Mouse (Mus musculus) liver, postnatal 0 days (tissue): ENCODE results near the gene Ptprs. TPM values are rescaled to one million over a fixed set of nuclear protein-coding genes. Genes with fewer than 3 reads are reported as not detected.
A peak's percentile ranks its signal among the peaks of the same experiment; 100 is the strongest.

Experiments used
- ATAC-seq: fragments of 200-750 bp; cut with Nextera tagmentation; 2 replicates; pipeline ENCODE4 v1.8.0; 2017; ENCODE audit warnings: mild to moderate bottlenecking, moderate library complexity
- DNase-seq: peaks from one replicate; pipeline ENCODE4 v3.0.0-alpha.2; 2016
- H3K27ac ChIP-seq: fragments of 300-500 bp; sonication (generic); 2 replicates; pipeline ENCODE4 v1.5.1; 2014; ENCODE audit warnings: antibody characterized with exemption, moderate library complexity, mild to moderate bottlenecking, low read depth
- H3K27me3 ChIP-seq: fragments of 300-500 bp; sonication (generic); 2 replicates; pipeline ENCODE4 v1.6.1; 2014; ENCODE audit warnings: low read length, control low read depth, mixed read lengths; ENCODE audit not compliant: insufficient read depth
- H3K36me3 ChIP-seq: fragments of 300-500 bp; sonication (generic); replicated peaks from 2 replicates; pipeline ENCODE4 v1.6.1; 2014; ENCODE audit warnings: mild to moderate bottlenecking, control low read depth, low read length, moderate library complexity, mixed read lengths; ENCODE audit not compliant: insufficient read depth
- H3K4me1 ChIP-seq: fragments of 300-500 bp; sonication (generic); 2 replicates; pipeline ENCODE4 v1.6.1; 2014; ENCODE audit warnings: antibody characterized with exemption, mild to moderate bottlenecking, control low read depth; ENCODE audit not compliant: insufficient read depth
- H3K4me2 ChIP-seq: fragments of 300-500 bp; sonication (generic); 2 replicates; pipeline ENCODE4 v1.6.1; 2014; ENCODE audit warnings: low read depth, mild to moderate bottlenecking, low read length, moderate library complexity, mixed read lengths
- H3K4me3 ChIP-seq: fragments of 300-500 bp; sonication (generic); 2 replicates; pipeline ENCODE4 v1.5.1; 2014; ENCODE audit warnings: low read depth, low read length
- H3K9ac ChIP-seq: fragments of 300-500 bp; sonication (generic); replicated peaks from 2 replicates; pipeline ENCODE4 v1.6.1; 2014; ENCODE audit warnings: mild to moderate bottlenecking, moderate library complexity
- H3K9me3 ChIP-seq: fragments of 300-500 bp; sonication (generic); 2 replicates; pipeline ENCODE4 v1.6.1; 2016; ENCODE audit warnings: mild to moderate bottlenecking, control low read depth, low read length, mixed read lengths
- CTCF ChIP-seq: sonication (generic); IDR thresholded peaks from 2 replicates; pipeline ENCODE4 v1.5.1; 2016; ENCODE audit warnings: antibody characterized with exemption, low read depth
- EP300 ChIP-seq: IDR thresholded peaks from 2 replicates; pipeline ENCODE4 v1.6.1; 2016; ENCODE audit warnings: antibody characterized with exemption, low read depth, mild to moderate bottlenecking
- WGBS: fragments of 180-500 bp; shearing (Covaris S2); extraction: QIAGEN DNeasy Blood & Tissue Kit; methylation state at CpG from one replicate; pipeline ENCODE4 v1.1.7; 2014; ENCODE audit not compliant: insufficient replicate concordance; 5-methylcytosine and 5-hydroxymethylcytosine counted together
- polyA plus RNA-seq: library from polyadenylated mRNA; unstranded; fragments of >200 nt; fragmentation: Nextera tagmentation; extraction: Ambion mirVana; gene quantifications from 2 replicates; pipeline ENCODE4 v1.2.1, GENCODE M21; 2015

The Ptprs gene
- polyA plus RNA-seq, 1 experiment from 2014 or later = 3.4 TPM

DNA sequence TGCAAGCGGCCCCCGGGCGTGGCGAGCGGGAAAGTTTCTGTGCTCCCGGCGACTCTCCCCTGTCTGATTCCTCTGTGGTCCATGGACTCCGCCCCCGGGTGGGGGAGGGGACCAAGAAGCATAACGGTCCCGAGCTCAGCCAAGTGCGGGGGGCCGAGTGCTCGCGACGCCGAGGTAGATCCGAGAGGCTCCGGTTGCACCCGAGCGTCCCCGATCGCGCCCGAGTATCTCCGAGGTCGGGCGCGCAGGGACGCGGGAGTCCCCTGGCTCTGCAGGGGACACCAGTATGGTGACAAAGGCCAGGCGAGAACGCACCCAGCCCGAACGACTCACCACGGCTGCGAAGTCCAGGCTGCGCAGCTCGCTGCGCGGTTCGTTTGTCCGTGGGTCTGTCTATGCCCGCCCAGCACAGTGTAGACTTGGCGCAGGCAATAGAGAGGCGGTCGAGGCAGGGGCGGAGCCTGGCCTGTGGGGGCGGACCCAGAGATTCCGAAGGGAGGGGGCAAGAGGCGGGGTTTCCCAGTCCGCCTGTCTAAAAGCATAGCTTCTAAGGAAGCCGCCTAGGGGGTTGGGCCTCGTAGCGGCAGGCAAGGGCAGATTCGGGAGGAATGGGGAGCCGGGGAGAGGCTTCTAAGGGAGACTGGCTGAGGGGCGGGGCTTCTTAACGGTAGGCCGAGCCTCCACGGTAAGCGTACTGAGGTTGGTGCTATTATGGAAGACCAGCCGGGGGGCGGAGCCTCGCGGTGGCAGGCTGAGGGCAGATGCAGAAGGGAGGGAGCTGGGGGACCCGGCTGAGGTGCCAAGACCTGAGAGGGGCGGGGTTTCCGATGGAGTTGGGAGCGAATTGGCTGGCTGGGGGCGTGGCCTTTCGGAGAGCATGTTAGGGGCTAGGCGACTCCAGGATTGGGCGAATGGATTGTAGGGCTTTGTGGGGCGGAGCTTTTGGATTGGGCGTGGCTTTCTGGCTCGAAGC, 14.2 kb downstream of the Ptprs start:
- TF ChIP-seq EP300 (no peak), CTCF (no peak)
- Histone ChIP-seq H3K9ac (peak overlapping the region; percentile 71), H3K9me3 (no peaks in the 10 kb centered on the region), H3K4me3 (peak overlapping the region; percentile 69), H3K4me2 (peak overlapping the region; percentile 95), H3K4me1 (peaks cover 23% of the 10 kb centered on the region), H3K27me3 (no peaks in the 10 kb centered on the region), H3K27ac (peak overlapping the region; percentile 66), H3K36me3 (no peaks in the 10 kb centered on the region)
- WGBS = under 1% methylated on average over 76 of the region's 77 CpGs
- DNase-seq = peak; percentile 96
- ATAC-seq = peak; percentile 91

DNA sequence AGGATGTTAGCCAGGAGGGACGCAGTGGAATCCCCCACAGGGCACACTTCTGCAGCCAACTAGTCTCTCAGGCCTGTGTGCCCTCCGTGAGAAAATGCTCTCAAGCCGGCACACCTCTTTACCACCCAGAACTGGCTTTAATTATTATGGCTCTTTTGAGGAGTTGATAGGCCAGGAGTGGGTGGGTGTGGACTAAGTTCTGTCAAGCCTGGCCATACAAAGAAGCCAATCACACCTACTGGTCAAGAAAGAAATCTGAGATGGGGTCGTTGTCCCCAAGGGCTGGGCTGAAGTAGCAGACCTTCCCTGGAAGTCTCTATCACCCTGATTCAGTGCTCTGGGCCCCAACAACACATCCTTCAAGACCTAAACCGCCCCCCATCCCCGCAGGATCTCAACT, 15.4 kb downstream of the Ptprs start:
- peaks cover 23% of the 10 kb centered on the region for H3K4me1 ChIP-seq
- no peak for ATAC-seq
- no peak overlapping the region for H3K27ac ChIP-seq
- 47% methylated on average over 6 of the region's 6 CpGs for WGBS
- TF ChIP-seq CTCF (no peak), EP300 (no peak)
- H3K36me3 ChIP-seq = no peaks in the 10 kb centered on the region
- H3K27me3 ChIP-seq = no peaks in the 10 kb centered on the region
- H3K4me3 ChIP-seq = peak overlapping the region; percentile 69; the same call in 1 of the 2 replicates
- no peak for DNase-seq
- H3K4me2 ChIP-seq = peak overlapping the region; percentile 95
- H3K9ac ChIP-seq = no peak overlapping the region
- H3K9me3 ChIP-seq = no peaks in the 10 kb centered on the region

DNA sequence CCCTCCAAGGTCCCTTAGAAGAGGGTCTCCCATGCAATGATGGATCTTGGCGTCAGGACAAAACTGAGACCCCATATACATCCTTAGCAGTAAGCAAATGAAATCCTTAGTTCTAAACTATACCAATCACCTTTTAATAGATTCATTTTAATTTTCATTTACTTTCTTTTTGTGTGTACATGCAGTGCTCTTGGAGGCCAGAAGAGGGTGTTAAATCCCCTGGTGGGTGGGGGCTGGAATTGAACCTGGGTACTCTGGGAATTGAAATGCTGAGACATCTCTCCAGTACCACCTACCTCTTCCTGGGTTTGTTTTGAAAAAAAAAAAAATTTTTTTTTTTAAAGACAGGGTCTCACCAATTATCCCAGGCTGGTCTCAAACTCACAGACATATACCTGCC, 18.8 kb downstream of the Ptprs start:
- ATAC-seq (no peak), DNase-seq (no peak)
- Histone ChIP-seq H3K27me3 (no peaks in the 10 kb centered on the region), H3K4me1 (peaks cover 17% of the 10 kb centered on the region), H3K36me3 (no peaks in the 10 kb centered on the region), H3K4me2 (no peak overlapping the region), H3K9me3 (no peaks in the 10 kb centered on the region), H3K27ac (no peak overlapping the region), H3K4me3 (no peak overlapping the region), H3K9ac (no peak overlapping the region)
- TF ChIP-seq CTCF (peak; percentile 36), EP300 (no peak)
- WGBS = 81% methylated on average over 1 of the region's 1 CpGs

DNA sequence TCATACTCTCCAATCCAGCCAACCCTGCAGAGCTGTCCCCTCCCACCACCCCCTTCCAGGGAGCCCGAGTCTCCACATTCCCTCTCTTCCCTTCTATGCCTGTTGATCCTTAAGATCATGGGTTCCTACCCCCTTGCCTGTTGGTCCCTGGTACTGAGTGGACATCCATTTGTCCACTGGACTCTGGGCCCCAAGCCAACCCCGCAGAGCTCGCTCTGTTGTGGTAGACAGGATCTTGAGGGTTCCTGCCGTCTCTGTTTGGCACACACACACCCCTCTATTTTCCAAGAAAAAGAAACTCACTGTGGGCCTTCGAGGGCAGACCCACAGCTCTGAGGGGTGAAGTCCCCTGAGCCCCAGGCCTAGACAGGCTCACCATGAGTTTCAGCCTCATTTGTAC, 19.9 kb downstream of the Ptprs start:
- peaks cover 8% of the 10 kb centered on the region for H3K4me1 ChIP-seq

DNA sequence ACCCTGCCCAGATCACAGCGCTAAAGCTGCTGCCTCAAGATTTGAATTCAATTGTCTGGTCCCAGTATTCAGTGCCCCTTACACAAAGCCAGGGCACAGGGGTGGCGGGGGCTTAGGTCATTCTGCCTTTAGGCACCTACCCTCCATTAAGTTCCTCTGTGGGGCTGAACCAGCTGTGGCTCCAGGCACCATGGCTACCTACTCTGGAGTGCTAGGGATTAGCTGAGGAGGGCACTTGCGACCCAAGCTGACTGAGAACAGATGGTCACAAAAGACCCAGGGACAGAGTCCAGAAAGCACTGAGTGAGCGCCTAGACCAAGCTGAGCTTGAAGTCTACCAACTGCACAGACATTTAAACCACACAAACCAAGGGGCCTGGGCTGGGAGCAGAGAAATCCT, 22.6 kb downstream of the Ptprs start:
- no peak for DNase-seq
- no peak for ATAC-seq
- TF ChIP-seq EP300 = no peak
- TF ChIP-seq CTCF = no peak

More for the DNA sequence above, 19.9 kb downstream of the Ptprs start:
- H3K9me3 ChIP-seq = no peaks in the 10 kb centered on the region
- WGBS = 73% methylated on average over 5 of the region's 5 CpGs
- no peak overlapping the region for H3K9ac ChIP-seq
- ATAC-seq (no peak), DNase-seq (no peak)
- H3K4me2 ChIP-seq = no peak overlapping the region
- H3K4me3 ChIP-seq = no peak overlapping the region
- no peaks in the 10 kb centered on the region for H3K27me3 ChIP-seq
- H3K27ac ChIP-seq = no peak overlapping the region
- TF ChIP-seq EP300 (no peak), CTCF (no peak)
- 0 out of 2 replicates have a peak, but pooled peaks cover 2% of the 10 kb centered on the region for H3K36me3 ChIP-seq

DNA sequence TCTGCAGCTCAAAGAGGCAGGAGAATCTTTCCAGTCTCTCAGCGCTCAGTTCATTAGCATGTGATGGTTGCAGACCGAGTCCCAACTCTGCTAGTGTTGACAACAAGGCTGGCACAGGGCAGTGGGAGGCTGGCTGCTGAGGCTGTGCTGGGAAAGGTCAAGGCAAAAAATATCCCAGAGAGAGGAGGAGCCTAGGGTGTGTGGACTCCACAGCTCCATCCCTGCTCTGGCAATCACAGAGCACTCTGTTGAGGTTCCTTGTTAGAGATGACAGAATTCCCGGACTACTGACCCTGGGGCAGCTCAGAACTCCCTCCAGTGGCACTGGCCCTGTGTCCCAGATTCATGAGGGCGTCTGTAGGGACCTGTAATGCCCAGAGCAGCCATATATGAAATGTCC, 23.0 kb downstream of the Ptprs start:
- TF ChIP-seq EP300 = no peak
- no peak for TF ChIP-seq CTCF
- WGBS = 72% methylated on average over 4 of the region's 4 CpGs
- H3K9me3 ChIP-seq = no peaks in the 10 kb centered on the region
- ATAC-seq (no peak), DNase-seq (no peak)
- H3K4me1 ChIP-seq = no peaks in the 10 kb centered on the region
- no peak overlapping the region for H3K4me2 ChIP-seq
- no peaks in the 10 kb centered on the region for H3K27me3 ChIP-seq
- 0 out of 2 replicates have a peak, but pooled peaks cover 2% of the 10 kb centered on the region for H3K36me3 ChIP-seq
- H3K4me3 ChIP-seq = no peak overlapping the region
- H3K9ac ChIP-seq = no peak overlapping the region
- H3K27ac ChIP-seq = no peak overlapping the region

More for the DNA sequence above, 22.6 kb downstream of the Ptprs start:
- Histone ChIP-seq H3K4me3 (no peak overlapping the region), H3K9me3 (no peaks in the 10 kb centered on the region), H3K4me2 (no peak overlapping the region), H3K27me3 (no peaks in the 10 kb centered on the region), H3K36me3 (0 out of 2 replicates have a peak, but pooled peaks cover 2% of the 10 kb centered on the region), H3K9ac (no peak overlapping the region), H3K4me1 (no peaks in the 10 kb centered on the region), H3K27ac (no peak overlapping the region)
- WGBS = 80% methylated on average over 4 of the region's 4 CpGs
